Mouse (Mus musculus): ENCODE results near the gene Vamp2. TPM values are rescaled to one million over a fixed set of nuclear protein-coding genes. Genes with fewer than 3 reads are reported as not detected.

Vamp2 gene
- total RNA-seq, 1 experiment = 7.1 TPM

DNA sequence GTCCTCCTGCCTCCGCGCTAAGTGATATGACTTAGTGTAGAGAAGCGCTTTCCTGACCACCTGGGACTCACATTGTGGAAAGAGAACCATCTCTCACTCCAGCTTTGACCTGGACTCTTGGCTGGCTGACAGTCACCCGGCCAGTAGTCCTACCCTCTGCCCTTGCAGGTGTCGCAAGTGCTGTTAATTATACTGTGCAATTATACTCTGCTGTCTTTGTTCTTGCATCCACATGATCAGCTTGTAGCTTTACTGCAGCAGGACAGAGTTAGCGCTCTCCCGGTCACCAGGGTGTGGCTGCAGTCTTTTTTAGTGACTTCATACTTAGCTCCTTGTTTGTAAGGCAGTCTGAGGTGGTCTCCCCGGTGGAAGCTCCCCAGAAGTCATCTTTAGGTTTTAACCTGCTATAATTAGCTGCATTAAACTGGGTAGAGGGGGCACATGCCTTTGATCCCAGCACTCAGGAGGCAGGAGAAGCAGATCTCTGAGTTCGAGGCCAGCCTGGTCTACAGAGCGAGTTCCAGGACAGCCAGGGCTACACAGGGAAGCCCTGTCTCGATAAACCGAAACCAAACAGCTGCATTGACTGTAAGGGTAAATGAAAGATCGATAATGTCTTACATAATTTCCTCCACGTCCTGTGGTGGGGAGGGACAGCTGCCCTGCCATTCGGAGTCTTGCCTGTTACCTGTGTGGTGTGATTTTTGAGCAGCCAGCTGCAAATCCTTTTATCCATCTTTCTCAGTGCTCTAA lies 8.0 kb upstream of the Vamp2 start:
- Histone ChIP-seq H3K36me3 (ENCODE audit: control insufficient read depth, insufficient read depth, low read length, poor library complexity, severe bottlenecking) (no peaks in the 10 kb centered on the region), H3K9ac (ENCODE audit: insufficient read depth, low read depth, low read length, poor library complexity, severe bottlenecking) (no peak overlapping the region), H3K9me3 (ENCODE audit: control insufficient read depth, insufficient read depth, low read depth, low read length) (no peaks in the 10 kb centered on the region), H3K4me3 (ENCODE audit: insufficient read depth in 1 of 2, low read depth in 1 of 2, low read length in 2 of 2, poor library complexity in 1 of 2, severe bottlenecking in 1 of 2) (no peak overlapping the region), H3K4me1 (ENCODE audit: control insufficient read depth in 2 of 2, insufficient read depth in 2 of 2, low read length in 2 of 2, poor library complexity in 1 of 2) (peaks cover 0 to 7% of the 10 kb centered on the region in 2 experiments; a peak in 1 of 4 replicates), H3K27ac (ENCODE audit: insufficient read depth, low read depth, low read length, poor library complexity, severe bottlenecking) (no peak overlapping the region)
- TF ChIP-seq MAFK (IDR thresholded peaks at IDR 0.05; ENCODE audit: insufficient read depth, low read depth, low read length) (no peak), HCFC1 (IDR thresholded peaks at IDR 0.05; ENCODE audit: borderline replicate concordance, insufficient read depth, low read length) (no peak), ZC3H11A (IDR thresholded peaks at IDR 0.05; ENCODE audit: borderline replicate concordance, low read depth, low read length) (no peak), ZNF384 (IDR thresholded peaks at IDR 0.05; ENCODE audit: low read depth, low read length) (no peak), CHD2 (IDR thresholded peaks at IDR 0.05; ENCODE audit: low read depth, low read length) (no peak)
- in situ Hi-C loops (cut with MboI; ENCODE audit: low sequenced_read_pairs in 2 of 2, unreplicated experiment in 2 of 2) = no loop called here
- DNase-seq (ENCODE audit: low read depth, low spot score) = no peak

- Histone ChIP-seq H3K4me3 (ENCODE audit: insufficient read depth in 1 of 2, low read depth in 1 of 2, low read length in 2 of 2, poor library complexity in 1 of 2, severe bottlenecking in 1 of 2) (no peak overlapping the region), H3K36me3 (ENCODE audit: control insufficient read depth, insufficient read depth, low read length, poor library complexity, severe bottlenecking) (no peaks in the 10 kb centered on the region), H3K9ac (ENCODE audit: insufficient read depth, low read depth, low read length, poor library complexity, severe bottlenecking) (no peak overlapping the region), H3K4me1 (ENCODE audit: control insufficient read depth in 2 of 2, insufficient read depth in 2 of 2, low read length in 2 of 2, poor library complexity in 1 of 2) (peaks cover 0 to 8% of the 10 kb centered on the region in 2 experiments; a peak in 1 of 4 replicates), H3K9me3 (ENCODE audit: control insufficient read depth, insufficient read depth, low read depth, low read length) (no peaks in the 10 kb centered on the region), H3K27ac (ENCODE audit: insufficient read depth, low read depth, low read length, poor library complexity, severe bottlenecking) (no peak overlapping the region)
- TF ChIP-seq MAFK (IDR thresholded peaks at IDR 0.05; ENCODE audit: insufficient read depth, low read depth, low read length) (no peak), HCFC1 (IDR thresholded peaks at IDR 0.05; ENCODE audit: borderline replicate concordance, insufficient read depth, low read length) (no peak), ZC3H11A (IDR thresholded peaks at IDR 0.05; ENCODE audit: borderline replicate concordance, low read depth, low read length) (no peak), ZNF384 (IDR thresholded peaks at IDR 0.05; ENCODE audit: low read depth, low read length) (no peak), CHD2 (IDR thresholded peaks at IDR 0.05; ENCODE audit: low read depth, low read length) (no peak)
- no peak for DNase-seq (ENCODE audit: low read depth, low spot score)
- in situ Hi-C loops (cut with MboI; ENCODE audit: low sequenced_read_pairs in 2 of 2, unreplicated experiment in 2 of 2) = no loop called here
Observed at GRCm38 (mm10) chr11:69080855-69081222, 7.5 kb upstream of the Vamp2 start.

GRCm38 (mm10) chr11:69081613-69082012 lies 6.7 kb upstream of the Vamp2 start:
- H3K36me3 ChIP-seq (ENCODE audit: control insufficient read depth, insufficient read depth, low read length, poor library complexity, severe bottlenecking) = no peaks in the 10 kb centered on the region
- H3K4me3 ChIP-seq (ENCODE audit: insufficient read depth in 1 of 2, low read depth in 1 of 2, low read length in 2 of 2, poor library complexity in 1 of 2, severe bottlenecking in 1 of 2) = no peak overlapping the region
- no peak for DNase-seq (ENCODE audit: low read depth, low spot score)
- H3K9me3 ChIP-seq (ENCODE audit: control insufficient read depth, insufficient read depth, low read depth, low read length) = no peaks in the 10 kb centered on the region
- no peak overlapping the region for H3K27ac ChIP-seq (ENCODE audit: insufficient read depth, low read depth, low read length, poor library complexity, severe bottlenecking)
- no peak for TF ChIP-seq HCFC1 (IDR thresholded peaks at IDR 0.05; ENCODE audit: borderline replicate concordance, insufficient read depth, low read length)
- no peak for TF ChIP-seq CHD2 (IDR thresholded peaks at IDR 0.05; ENCODE audit: low read depth, low read length)
- no peak for TF ChIP-seq MAFK (IDR thresholded peaks at IDR 0.05; ENCODE audit: insufficient read depth, low read depth, low read length)
- no peak for TF ChIP-seq ZC3H11A (IDR thresholded peaks at IDR 0.05; ENCODE audit: borderline replicate concordance, low read depth, low read length)
- no peak for TF ChIP-seq ZNF384 (IDR thresholded peaks at IDR 0.05; ENCODE audit: low read depth, low read length)
- peaks cover 0 to 12% of the 10 kb centered on the region in 2 experiments; a peak in 1 of 4 replicates for H3K4me1 ChIP-seq (ENCODE audit: control insufficient read depth in 2 of 2, insufficient read depth in 2 of 2, low read length in 2 of 2, poor library complexity in 1 of 2)
- in situ Hi-C loops (cut with MboI; ENCODE audit: low sequenced_read_pairs in 2 of 2, unreplicated experiment in 2 of 2) = no loop called here
- H3K9ac ChIP-seq (ENCODE audit: insufficient read depth, low read depth, low read length, poor library complexity, severe bottlenecking) = no peak overlapping the region

DNA sequence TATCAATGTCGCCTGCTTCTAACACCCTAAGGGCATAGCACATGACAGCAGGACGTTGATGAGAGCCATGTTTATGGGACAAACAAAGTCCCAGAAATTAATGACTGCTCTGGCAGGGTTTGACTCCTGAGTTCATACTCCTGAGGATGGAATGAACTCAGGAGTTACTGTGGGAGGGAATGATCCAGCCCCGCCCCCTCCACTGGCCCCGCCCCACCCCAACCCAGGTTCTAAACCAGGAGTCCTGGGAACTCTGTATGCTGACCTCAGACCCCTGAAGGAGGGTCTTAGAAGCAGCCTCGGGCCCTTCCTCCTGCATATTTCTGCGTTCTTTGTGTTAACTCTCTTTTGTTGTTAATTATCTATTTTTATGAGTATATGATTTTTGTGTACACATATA lies 2.7 kb upstream of the Vamp2 start:
- no peak for DNase-seq (ENCODE audit: low read depth, low spot score)
- no peak overlapping the region for H3K9ac ChIP-seq (ENCODE audit: insufficient read depth, low read depth, low read length, poor library complexity, severe bottlenecking)
- no peaks in the 10 kb centered on the region for H3K9me3 ChIP-seq (ENCODE audit: control insufficient read depth, insufficient read depth, low read depth, low read length)
- in situ Hi-C loops (cut with MboI; ENCODE audit: low sequenced_read_pairs in 2 of 2, unreplicated experiment in 2 of 2) = no loop called here
- TF ChIP-seq ZC3H11A (IDR thresholded peaks at IDR 0.05; ENCODE audit: borderline replicate concordance, low read depth, low read length) (no peak), ZNF384 (IDR thresholded peaks at IDR 0.05; ENCODE audit: low read depth, low read length) (no peak), CHD2 (IDR thresholded peaks at IDR 0.05; ENCODE audit: low read depth, low read length) (no peak), HCFC1 (IDR thresholded peaks at IDR 0.05; ENCODE audit: borderline replicate concordance, insufficient read depth, low read length) (no peak)
- no peak overlapping the region for H3K27ac ChIP-seq (ENCODE audit: insufficient read depth, low read depth, low read length, poor library complexity, severe bottlenecking)
- no peak overlapping the region for H3K4me3 ChIP-seq (ENCODE audit: insufficient read depth in 1 of 2, low read depth in 1 of 2, low read length in 2 of 2, poor library complexity in 1 of 2, severe bottlenecking in 1 of 2)
- no peaks in the 10 kb centered on the region for H3K36me3 ChIP-seq (ENCODE audit: control insufficient read depth, insufficient read depth, low read length, poor library complexity, severe bottlenecking)
- peaks cover 0 to 19% of the 10 kb centered on the region in 2 experiments; a peak in 1 of 4 replicates for H3K4me1 ChIP-seq (ENCODE audit: control insufficient read depth in 2 of 2, insufficient read depth in 2 of 2, low read length in 2 of 2, poor library complexity in 1 of 2)
